Mouse (Mus musculus) liver, embryonic 14.5 days (tissue): Measurements from ENCODE around the gene Serpina3f. TPM values are rescaled to one million over a fixed set of nuclear protein-coding genes. Genes with fewer than 3 reads are reported as not detected.

Experiments
- ATAC-seq: fragments of 200-750 bp; cut with Nextera tagmentation; 2 replicates; pipeline ENCODE4 v1.8.0; 2017; ENCODE audit warnings: moderate number of reproducible peaks, mild to moderate bottlenecking, moderate library complexity; ENCODE audit not compliant: insufficient read depth
- DNase-seq, 3 experiments: peaks; one replicate each; pipeline ENCODE4 v3.0.0-alpha.2; 2012 to 2013; ENCODE audit warnings: low read depth in 3 of 3, low spot score in 3 of 3
- H3K27ac ChIP-seq: fragments of 300-500 bp; sonication (generic); 2 replicates; pipeline ENCODE4 v1.5.1; 2014; ENCODE audit warnings: moderate library complexity, mild to moderate bottlenecking, control low read depth, inconsistent platforms
- H3K27me3 ChIP-seq: fragments of 300-500 bp; sonication (generic); 2 replicates; pipeline ENCODE4 v1.6.1; 2014; ENCODE audit warnings: mild to moderate bottlenecking, low read length, moderate library complexity; ENCODE audit not compliant: control insufficient read depth, insufficient read depth
- H3K36me3 ChIP-seq: fragments of 300-500 bp; sonication (generic); replicated peaks from 2 replicates; pipeline ENCODE4 v1.6.1; 2014; ENCODE audit warnings: low read depth; ENCODE audit not compliant: control insufficient read depth, insufficient read depth
- H3K4me1 ChIP-seq, 2 experiments: fragments of 200-500 bp in 1 of 2; fragments of 300-500 bp in 1 of 2; sonication (generic) in 1 of 2; replicated peaks; 2 replicates each; pipeline ENCODE4 v1.6.1; 2012 to 2014; ENCODE audit warnings: antibody characterized with exemption in 1 of 2, inconsistent platforms in 1 of 2, low read length in 1 of 2; ENCODE audit not compliant: control insufficient read depth in 2 of 2, insufficient read depth in 2 of 2
- H3K4me2 ChIP-seq: fragments of 300-500 bp; sonication (generic); 2 replicates; pipeline ENCODE4 v1.6.1; 2014; ENCODE audit warnings: low read depth, mild to moderate bottlenecking, control low read depth, moderate library complexity
- H3K4me3 ChIP-seq, 2 experiments: fragments of 200-500 bp in 1 of 2; fragments of 300-500 bp in 1 of 2; sonication (generic) in 1 of 2; 2 replicates each; pipeline ENCODE4 v1.5.1; 2012 to 2014; ENCODE audit warnings: low read depth in 2 of 2, low read length in 2 of 2, mild to moderate bottlenecking in 2 of 2, control low read depth in 1 of 2, inconsistent platforms in 1 of 2, moderate library complexity in 1 of 2; ENCODE audit not compliant: insufficient read depth in 1 of 2
- H3K9ac ChIP-seq: fragments of 300-500 bp; sonication (generic); replicated peaks from 2 replicates; pipeline ENCODE4 v1.6.1; 2014; ENCODE audit warnings: mild to moderate bottlenecking, control low read depth, moderate library complexity
- H3K9me3 ChIP-seq: fragments of 300-500 bp; sonication (generic); 2 replicates; pipeline ENCODE4 v1.6.1; 2016; ENCODE audit warnings: low read length, mixed read lengths; ENCODE audit not compliant: control insufficient read depth
- CTCF ChIP-seq: IDR thresholded peaks from 2 replicates; pipeline ENCODE4 v1.5.1; 2016; ENCODE audit warnings: antibody characterized with exemption, low read depth, control low read depth
- EP300 ChIP-seq: IDR thresholded peaks from 2 replicates; pipeline ENCODE4 v1.6.1; 2016; ENCODE audit warnings: antibody characterized with exemption, low read depth
- WGBS: fragments of 180-500 bp; shearing (Covaris S2); extraction: QIAGEN DNeasy Blood & Tissue Kit; methylation state at CpG from one replicate; pipeline ENCODE4 v1.1.7; 2014; ENCODE audit not compliant: insufficient replicate concordance; 5-methylcytosine and 5-hydroxymethylcytosine counted together
- polyA plus RNA-seq, 2 experiments: library from polyadenylated mRNA; depleted of rRNA in 1 of 2; stranded (reverse) in 1 of 2; unstranded in 1 of 2; fragments of >200 nt; fragmentation: Nextera tagmentation in 1 of 2; extraction: Ambion mirVana in 1 of 2; gene quantifications; 2 replicates each; pipeline versions ENCODE4 v1.2.1 to v1.2.3; 2012 to 2014

The Serpina3f gene
- polyA plus RNA-seq, 2 experiments, result 0.11 to 0.24 TPM

DNA sequence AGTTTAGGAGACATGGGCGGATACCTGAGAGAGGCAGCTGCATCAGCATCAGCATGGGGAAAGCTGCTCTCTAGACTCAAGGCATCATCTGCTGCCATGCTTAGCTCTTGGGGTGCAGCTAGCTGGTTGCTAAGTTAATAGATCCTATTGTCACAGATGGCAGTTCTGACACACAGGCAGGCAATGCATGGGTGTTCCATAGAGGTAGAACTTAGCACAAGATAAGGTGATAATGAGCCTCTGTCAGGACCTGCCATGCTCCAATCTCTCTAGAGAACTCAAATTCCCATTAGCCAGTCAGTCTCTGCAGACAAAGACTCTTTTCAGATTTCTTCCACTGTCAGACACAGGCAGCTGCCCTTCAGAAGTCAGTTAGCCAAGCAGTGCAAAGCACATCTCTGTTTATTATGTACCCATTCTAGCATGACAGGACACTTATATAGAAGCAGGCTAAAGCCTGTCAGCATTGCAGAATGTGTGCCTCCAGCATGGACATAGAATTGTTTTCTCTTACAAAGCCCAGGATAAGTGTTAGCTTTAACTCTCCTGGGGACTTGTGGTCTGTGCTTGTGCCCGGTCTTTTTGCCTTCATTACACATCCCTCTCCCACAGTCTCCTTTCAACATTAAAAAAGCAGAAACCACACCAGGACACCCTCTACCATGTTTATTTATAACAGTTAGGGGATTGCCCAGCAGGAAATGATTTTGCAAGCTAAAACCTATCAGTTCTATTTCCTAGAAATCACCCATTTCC is 477 bp upstream of the Serpina3f start:
- DNase-seq, result no peak
- Histone ChIP-seq H3K27ac (no peak overlapping the region), H3K4me1 (no peaks in the 10 kb centered on the region), H3K9me3 (no peaks in the 10 kb centered on the region), H3K4me3 (no peak overlapping the region), H3K9ac (no peak overlapping the region), H3K36me3 (no peaks in the 10 kb centered on the region), H3K27me3 (no peaks in the 10 kb centered on the region), H3K4me2 (no peak overlapping the region)
- no peak for TF ChIP-seq EP300
- TF ChIP-seq CTCF, result no peak
- no peak for ATAC-seq
- WGBS, result 39% methylated on average over 2 of the region's 2 CpGs

DNA sequence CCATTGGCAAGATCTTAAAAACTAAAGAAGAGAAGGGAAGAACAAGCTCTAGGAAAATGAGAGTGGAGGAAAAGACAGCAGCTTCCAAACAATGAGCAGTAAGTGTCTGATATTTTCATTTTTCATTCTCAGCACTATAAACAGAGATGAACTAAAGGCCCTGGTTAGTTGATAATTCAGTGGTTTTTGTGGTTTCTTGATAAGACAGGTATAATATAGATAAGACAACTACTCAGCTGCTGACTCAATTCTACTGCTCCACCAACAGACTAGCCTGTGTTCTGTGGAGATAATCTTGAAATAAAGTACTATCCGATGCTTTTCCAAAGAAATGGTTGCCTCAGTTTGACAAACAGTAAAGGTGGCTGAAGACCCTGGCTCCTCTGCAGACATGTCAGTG is 905 bp downstream of the Serpina3f start:
- no peaks in the 10 kb centered on the region for H3K27me3 ChIP-seq
- no peak overlapping the region for H3K4me2 ChIP-seq
- TF ChIP-seq EP300 (no peak), CTCF (no peak)
- no peaks in the 10 kb centered on the region for H3K9me3 ChIP-seq
- no peak overlapping the region for H3K27ac ChIP-seq
- ATAC-seq (no peak), DNase-seq (no peak)
- H3K36me3 ChIP-seq, result no peaks in the 10 kb centered on the region
- no peak overlapping the region for H3K9ac ChIP-seq
- H3K4me3 ChIP-seq, result no peak overlapping the region
- no peaks in the 10 kb centered on the region for H3K4me1 ChIP-seq
- WGBS, result 17% methylated on average over 1 of the region's 1 CpGs

DNA sequence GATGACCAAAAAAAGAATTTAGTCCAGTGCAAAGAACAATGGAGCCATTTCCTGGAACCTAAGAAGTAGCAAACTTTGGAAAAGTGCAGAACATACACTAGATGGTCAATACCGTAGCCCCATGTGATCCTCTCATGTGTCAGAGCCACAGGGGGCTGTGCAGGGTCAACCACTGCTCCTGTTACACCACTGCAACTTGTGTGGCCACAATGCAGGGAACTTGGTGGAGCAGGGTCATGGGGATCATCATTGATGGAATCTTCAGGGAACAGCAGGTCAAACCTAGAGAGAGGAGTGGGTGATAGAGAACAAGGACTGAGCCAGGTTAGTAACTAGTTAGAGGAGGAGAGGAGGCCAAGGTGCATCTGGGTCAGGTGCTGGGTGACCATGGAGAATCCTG is 7.3 kb downstream of the Serpina3f start:
- Histone ChIP-seq H3K36me3 (no peaks in the 10 kb centered on the region), H3K4me2 (no peak overlapping the region), H3K27ac (no peak overlapping the region), H3K9ac (no peak overlapping the region), H3K4me1 (no peaks in the 10 kb centered on the region), H3K9me3 (no peaks in the 10 kb centered on the region), H3K27me3 (no peaks in the 10 kb centered on the region), H3K4me3 (no peak overlapping the region)
- no peak for TF ChIP-seq EP300
- no peak for TF ChIP-seq CTCF
- DNase-seq (no peak), ATAC-seq (no peak)
- WGBS, result 50% methylated on average over 1 of the region's 1 CpGs

DNA sequence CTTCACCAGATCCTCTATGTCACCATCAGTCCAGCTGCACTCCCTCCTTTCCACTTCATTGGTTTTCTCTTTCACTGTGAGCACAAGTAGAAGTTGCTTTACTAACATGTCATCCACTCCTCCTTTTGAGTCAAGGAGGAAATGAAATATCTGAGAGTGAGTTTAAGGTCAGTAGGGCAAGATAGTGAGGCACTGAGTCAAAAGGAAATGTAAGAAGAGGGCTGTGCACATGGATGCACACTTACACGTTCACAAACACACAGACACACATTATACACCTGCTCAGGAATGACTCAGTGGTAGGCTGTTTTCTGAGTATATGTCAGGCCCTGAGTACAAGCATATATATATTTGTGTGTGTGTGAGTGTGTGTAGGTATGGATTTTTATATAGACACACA is 9.3 kb downstream of the Serpina3f start:
- DNase-seq, result no peak
- H3K4me2 ChIP-seq, result no peak overlapping the region
- 37% methylated on average over 1 of the region's 1 CpGs for WGBS
- no peak overlapping the region for H3K27ac ChIP-seq
- H3K27me3 ChIP-seq, result no peaks in the 10 kb centered on the region
- H3K9ac ChIP-seq, result no peak overlapping the region
- TF ChIP-seq EP300 (no peak), CTCF (no peak)
- H3K9me3 ChIP-seq, result no peaks in the 10 kb centered on the region
- ATAC-seq, result no peak
- no peak overlapping the region for H3K4me3 ChIP-seq
- no peaks in the 10 kb centered on the region for H3K36me3 ChIP-seq
- no peaks in the 10 kb centered on the region for H3K4me1 ChIP-seq

DNA sequence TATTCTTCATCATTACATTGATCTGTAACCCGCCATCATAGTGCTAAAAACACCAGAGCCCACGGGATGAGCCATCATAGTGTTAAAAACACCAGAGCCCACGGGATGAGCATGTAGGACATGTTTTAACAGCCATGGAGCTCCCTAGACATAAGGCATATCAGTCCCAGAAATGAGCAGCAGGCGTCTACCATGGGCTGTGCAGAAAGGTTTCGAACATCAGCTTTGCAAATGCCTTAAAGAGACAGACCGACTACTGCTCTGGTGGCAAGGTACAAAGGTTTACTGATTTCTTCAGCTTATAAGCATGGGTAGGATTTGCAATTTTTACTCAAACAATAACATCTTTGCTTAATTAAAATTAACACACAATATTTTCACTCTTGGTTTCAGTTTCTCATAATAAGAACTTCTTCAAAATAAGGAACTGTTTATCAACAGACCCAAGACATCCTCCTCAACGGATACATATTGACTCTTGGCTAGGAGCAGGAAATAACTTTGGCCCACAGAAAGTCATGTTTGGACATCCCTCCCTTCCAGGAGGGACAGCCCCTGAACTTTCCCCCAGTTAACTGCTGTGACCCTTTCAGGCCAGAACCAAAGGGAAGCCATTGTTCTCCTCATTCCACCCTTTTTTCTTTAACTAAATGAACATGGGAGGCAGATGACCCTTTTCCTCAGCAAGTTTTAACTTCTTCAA is 10.4 kb downstream of the Serpina3f start:
- Histone ChIP-seq H3K4me3 (no peak overlapping the region), H3K4me2 (no peak overlapping the region), H3K9ac (no peak overlapping the region), H3K4me1 (no peaks in the 10 kb centered on the region), H3K36me3 (no peaks in the 10 kb centered on the region), H3K27ac (no peak overlapping the region), H3K9me3 (no peaks in the 10 kb centered on the region), H3K27me3 (no peaks in the 10 kb centered on the region)
- ATAC-seq, result no peak
- TF ChIP-seq CTCF, result no peak
- DNase-seq, result peak in 1 of 3 experiments; percentile 2
- WGBS, result 22% methylated on average over 7 of the region's 7 CpGs
